Mouse (Mus musculus) bone marrow macrophage, adult 2 months (primary cell): ENCODE data around the gene Madcam1.

Source experiments
- CTCF ChIP-seq: IDR thresholded peaks from 2 replicates; pipeline ENCODE4 v1.5.1; 2012; ENCODE audit warnings: low read depth, mild to moderate bottlenecking, low read length, moderate library complexity
- POLR2A ChIP-seq: IDR thresholded peaks from 2 replicates; pipeline ENCODE4 v1.6.1; 2012; ENCODE audit warnings: mild to moderate bottlenecking, low read depth, low read length, borderline replicate concordance

- TF ChIP-seq CTCF (no peak), POLR2A (no peak)
Observed at GRCm38 (mm10) chr10:79616376-79616775, 48.0 kb upstream of the Madcam1 start.
